Mouse (Mus musculus): ENCODE data around the gene Ispd. TPM values are rescaled to one million over a fixed set of nuclear protein-coding genes. Genes with fewer than 3 reads are reported as not detected.

Gene Ispd
- total RNA-seq, 1 experiment from 2014 or later: 9.8 TPM

DNA sequence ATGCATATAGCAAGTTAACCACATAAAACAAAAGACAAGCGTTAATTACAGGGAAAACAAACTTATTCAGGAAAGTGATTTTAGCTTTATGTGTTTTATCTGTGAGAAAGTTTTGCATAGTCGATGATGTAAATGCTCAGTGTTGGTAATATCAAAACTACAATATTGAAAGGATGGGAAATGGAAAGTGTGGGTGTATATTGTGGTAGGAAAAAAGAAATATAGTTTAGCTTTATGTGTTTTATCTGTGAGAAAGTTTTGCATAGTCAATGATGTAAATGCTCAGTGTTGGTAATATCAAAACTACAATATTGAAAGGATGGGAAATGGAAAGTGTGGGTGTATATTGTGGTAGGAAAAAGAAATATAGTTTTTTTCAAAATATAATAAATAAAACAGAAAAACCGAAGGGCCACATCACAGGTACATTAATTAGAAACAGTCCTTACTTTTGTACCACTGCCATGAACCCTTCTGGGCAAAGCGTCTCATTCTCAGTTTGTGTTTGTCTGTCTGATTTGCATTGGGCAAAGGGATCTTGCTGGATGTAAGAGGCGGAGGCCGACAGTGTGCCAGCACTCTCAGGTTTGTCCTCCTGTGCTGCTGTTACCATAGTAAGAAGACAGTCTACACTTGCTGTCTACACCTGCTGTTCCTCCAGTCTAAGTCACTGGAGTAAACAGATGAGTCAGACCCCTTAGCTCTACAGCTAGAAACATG is 87.2 kb downstream of the Ispd start:
- no peak for DNase-seq

GRCm38 (mm10) chr12:36471411-36471810 is 90.2 kb downstream of the Ispd start:
- DNase-seq: no peak

GRCm38 (mm10) chr12:36474171-36474570 is 92.9 kb downstream of the Ispd start:
- DNase-seq: no peak

- no peak for DNase-seq
Measured at GRCm38 (mm10) chr12:36475269-36475668, 94.0 kb downstream of the Ispd start.

GRCm38 (mm10) chr12:36476476-36476875 is 95.2 kb downstream of the Ispd start:
- DNase-seq: no peak

DNA sequence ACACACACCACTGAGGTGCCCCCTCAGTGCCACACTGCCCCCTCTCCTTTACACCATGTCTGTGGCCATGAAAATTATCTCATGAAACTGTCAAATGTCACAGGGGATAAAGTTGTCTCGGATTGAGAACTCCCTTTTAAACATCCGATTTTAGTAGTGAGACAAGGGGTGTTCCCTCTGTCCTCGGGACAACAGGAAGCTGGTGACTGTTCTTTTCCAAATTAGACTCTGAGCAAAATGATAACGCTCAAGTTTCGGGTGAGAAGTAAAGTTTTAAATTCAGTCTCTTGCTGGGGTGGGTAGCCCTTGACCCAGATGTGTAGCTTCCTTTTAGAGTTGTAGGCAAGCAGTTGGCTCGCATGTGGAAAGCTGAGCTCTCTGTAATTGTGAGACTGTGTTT is 96.3 kb downstream of the Ispd start:
- DNase-seq: no peak

- no peak for DNase-seq
Measured at GRCm38 (mm10) chr12:36477926-36478325, 96.7 kb downstream of the Ispd start.

GRCm38 (mm10) chr12:36481742-36482141 is 100.5 kb downstream of the Ispd start:
- DNase-seq: no peak

DNA sequence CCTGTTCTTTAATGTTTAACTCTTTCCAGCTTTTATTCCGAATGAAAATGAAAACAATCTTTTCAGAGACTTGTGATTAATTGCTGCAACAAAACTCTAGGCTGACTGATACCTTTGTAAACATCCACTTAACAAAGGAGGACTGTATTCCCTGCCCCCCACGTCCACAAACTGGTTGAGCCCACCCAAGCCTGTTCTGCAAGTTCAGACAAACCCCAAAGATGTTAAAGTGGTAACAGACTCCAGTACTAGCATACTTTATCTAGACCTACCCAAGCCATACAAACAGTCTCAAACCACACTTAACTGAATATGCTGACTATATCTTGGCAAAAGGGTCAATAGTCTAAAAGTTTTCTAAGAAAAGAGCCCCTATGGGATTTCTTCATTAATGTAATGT is 102.1 kb downstream of the Ispd start:
- DNase-seq: no peak

DNA sequence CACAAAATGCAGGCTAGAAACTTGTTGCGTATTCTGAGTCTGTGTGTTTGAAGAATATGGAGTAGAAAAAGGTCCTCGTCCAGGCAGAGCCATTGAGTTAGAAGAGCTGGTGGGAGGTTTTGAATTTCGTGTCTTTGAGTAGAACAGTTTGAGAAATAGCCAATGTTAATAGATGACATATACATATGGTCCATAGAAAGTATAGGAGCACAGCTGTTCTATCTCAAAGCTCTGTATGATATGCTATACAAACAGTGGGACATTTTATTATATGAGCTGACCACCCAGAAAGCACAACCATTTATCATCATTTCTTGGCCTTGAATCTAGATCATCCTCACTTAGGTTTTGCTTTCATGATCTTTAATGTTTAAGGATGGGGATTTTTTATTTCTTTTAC is 116.3 kb downstream of the Ispd start:
- DNase-seq: no peak

GRCm38 (mm10) chr12:36507111-36507903 is 126.1 kb downstream of the Ispd start:
- no peak for DNase-seq

GRCm38 (mm10) chr12:36509954-36510642 is 128.8 kb downstream of the Ispd start:
- DNase-seq: no peak

- no peak for DNase-seq
Measured at GRCm38 (mm10) chr12:36521774-36522173, 140.5 kb downstream of the Ispd start.

DNA sequence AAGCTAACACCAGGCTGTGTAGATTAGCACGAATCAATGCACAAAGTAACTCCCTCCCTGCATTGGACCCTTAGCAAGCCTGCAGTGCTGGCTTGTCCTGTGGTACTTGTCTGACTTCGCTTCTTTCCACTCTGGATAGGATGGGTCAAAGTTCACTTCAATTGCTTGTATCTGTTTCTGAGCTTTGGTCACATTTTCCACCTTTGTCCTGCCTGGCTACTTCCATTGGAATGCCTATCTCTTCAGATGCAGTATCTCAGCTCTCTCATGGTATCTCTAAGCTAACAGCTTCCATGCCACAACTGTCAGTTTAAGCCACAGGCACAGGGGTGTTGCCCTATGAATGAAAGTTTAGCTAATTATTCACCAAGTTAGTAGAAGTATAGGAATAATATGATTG is 142.3 kb downstream of the Ispd start:
- DNase-seq: no peak

GRCm38 (mm10) chr12:36530920-36531319 is 149.7 kb downstream of the Ispd start:
- no peak for DNase-seq

DNA sequence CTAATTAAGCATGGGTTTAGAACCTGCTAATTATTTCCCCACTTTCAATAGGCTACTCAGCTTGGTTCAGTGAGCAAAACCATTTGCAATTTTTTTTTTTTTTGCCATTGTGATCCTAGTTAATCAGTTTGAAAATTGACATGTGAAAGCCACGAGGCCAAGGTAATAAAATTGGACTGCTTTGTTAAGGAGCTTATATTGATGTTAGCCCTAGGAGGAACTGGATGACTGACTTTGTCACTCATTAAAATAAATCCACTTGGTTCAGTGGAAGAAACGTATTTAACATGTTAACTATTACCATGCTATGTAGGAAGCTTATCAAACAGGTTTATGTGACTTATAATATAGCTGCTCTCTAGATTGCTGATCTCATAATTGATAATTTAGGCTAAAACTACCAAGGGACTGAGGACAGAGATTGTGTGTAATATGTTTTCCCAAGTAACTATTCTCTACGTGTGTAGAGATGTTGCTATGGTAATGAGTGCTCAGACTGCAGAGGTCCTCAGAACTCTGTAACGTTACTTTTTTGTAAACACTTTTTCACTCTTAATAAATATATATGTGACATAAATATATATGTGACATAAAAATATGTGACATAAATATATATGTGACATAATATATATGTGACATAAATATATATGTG is 150.3 kb downstream of the Ispd start:
- DNase-seq: no peak

- no peak for DNase-seq
Measured at GRCm38 (mm10) chr12:36532525-36532924, 151.3 kb downstream of the Ispd start.

DNA sequence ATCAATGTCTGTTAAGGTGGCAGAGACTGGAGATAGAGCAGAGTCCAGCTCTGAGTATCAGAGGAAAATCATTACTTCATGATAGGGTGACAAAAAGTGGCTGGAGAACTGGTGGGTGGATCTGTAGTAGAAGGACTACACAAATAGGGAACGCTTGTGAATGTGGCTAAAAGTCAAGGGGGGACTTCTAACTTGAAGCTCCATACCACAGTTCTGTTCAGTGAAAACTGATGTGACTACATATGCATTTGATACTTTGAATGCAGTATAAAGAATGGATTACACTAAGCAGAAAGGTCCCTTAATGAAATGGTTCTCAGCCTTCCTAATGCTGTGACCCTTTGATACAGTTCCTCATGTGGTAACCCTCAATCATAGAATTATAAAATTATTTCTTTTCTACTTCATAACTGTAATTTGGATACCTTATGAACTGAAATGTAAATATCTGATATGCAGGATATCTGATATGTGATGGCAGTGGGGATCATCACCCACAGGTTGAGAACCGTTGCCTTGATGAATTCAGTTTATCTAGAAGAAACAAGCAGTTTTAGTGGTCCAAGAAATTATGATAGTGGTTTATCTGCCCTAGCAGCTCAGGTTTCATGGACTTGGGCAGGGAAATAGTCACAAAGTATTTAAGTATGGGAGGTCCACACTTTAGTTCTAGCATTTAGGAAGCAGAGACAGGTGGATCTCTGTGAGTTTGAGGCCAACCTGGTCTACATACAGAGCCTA is 152.1 kb downstream of the Ispd start:
- DNase-seq: no peak

GRCm38 (mm10) chr12:36534589-36534988 is 153.3 kb downstream of the Ispd start:
- DNase-seq: no peak

DNA sequence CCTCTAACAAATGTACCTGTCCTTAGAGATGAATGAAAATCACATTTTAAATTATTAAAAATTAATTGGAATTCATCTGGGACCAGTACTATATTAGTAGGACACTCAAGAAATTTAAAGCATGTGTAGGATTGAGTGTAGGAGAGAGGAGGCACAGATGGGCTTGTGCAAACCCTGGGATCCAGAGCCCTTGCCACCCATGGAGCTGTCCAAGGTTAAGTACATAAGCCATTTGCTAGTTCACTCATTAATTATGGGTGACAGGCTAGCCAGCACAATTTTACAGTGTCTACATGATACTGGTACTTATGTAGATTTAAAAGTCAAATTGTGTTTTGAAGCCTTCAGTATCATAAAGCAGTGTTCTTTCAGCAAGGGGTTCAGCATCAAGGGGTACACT is 164.1 kb downstream of the Ispd start:
- no peak for DNase-seq

DNA sequence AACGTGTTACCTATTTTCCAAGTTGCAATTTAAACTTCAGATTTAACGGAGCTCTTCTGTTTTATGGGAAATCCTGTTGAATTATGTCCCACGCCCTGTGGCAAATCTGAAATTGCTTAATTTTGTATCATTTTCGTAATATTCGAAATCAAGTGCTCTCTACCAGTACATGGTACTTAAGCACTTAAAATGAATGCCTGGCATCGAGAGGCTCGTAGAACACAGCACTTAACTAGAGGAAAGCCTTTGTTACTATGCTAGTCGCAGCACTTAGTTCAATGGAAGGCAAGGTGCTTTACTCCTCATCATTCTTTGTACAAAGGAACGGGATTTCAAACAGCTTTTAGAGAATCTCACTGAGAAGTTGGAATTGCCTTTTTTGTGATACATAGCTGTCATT is 168.2 kb downstream of the Ispd start:
- DNase-seq: no peak

- no peak for DNase-seq
Measured at GRCm38 (mm10) chr12:36554697-36555096, 173.4 kb downstream of the Ispd start.
